Mouse (Mus musculus): Measurements from ENCODE around the gene Gm49320. TPM values are rescaled to one million over a fixed set of nuclear protein-coding genes. Genes with fewer than 3 reads are reported as not detected.

Gene Gm49320
- polyA plus RNA-seq, 1 experiment from 2014 or later, result 0.74 TPM

DNA sequence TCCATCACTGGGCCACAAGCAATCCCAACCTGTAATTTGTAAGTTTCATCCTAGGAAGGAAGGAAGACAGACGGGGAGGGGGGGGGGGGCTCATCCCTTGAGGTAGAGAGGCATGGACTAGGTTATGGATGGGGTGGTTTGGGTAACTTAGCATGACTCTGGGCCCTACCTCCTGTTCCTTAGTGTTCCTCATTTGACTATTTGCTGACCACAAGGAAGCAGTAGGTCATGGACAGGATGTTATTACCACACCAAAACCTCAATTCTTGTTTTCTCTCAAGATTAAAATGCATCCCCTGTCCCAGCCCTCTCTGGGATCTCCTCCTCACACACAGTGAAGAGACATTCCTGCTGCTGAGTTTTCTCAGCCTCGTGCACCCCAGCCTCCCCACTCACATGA is 37.3 kb upstream of the Gm49320 start:
- H3K27ac ChIP-seq (ENCODE audit: low read depth, low read length), result no peak overlapping the region
- H3K36me3 ChIP-seq (ENCODE audit: control insufficient read depth, insufficient read depth), result peaks cover 6% of the 10 kb centered on the region; the same call in 1 of the 2 replicates
- H3K27me3 ChIP-seq (replicated peaks; ENCODE audit: control insufficient read depth, insufficient read depth, low read length), result 0 out of 2 replicates have a peak, but pooled peaks cover 6% of the 10 kb centered on the region
- H3K9me3 ChIP-seq (ENCODE audit: control insufficient read depth), result no peaks in the 10 kb centered on the region
- no peak overlapping the region for H3K9ac ChIP-seq (ENCODE audit: low read depth, low read length)
- no peak overlapping the region for H3K4me3 ChIP-seq (ENCODE audit: low read depth, low read length)
- no peak for ATAC-seq
- H3K4me1 ChIP-seq (replicated peaks; ENCODE audit: control insufficient read depth, insufficient read depth, low read length), result no peaks in the 10 kb centered on the region; the same call in 1 of the 2 replicates
- H3K4me2 ChIP-seq (replicated peaks; ENCODE audit: low read depth), result no peak overlapping the region
- 87% methylated on average over 2 of the region's 2 CpGs for WGBS
- TF ChIP-seq CTCF (IDR thresholded peaks at IDR 0.05; ENCODE audit: low read depth), result no peak

DNA sequence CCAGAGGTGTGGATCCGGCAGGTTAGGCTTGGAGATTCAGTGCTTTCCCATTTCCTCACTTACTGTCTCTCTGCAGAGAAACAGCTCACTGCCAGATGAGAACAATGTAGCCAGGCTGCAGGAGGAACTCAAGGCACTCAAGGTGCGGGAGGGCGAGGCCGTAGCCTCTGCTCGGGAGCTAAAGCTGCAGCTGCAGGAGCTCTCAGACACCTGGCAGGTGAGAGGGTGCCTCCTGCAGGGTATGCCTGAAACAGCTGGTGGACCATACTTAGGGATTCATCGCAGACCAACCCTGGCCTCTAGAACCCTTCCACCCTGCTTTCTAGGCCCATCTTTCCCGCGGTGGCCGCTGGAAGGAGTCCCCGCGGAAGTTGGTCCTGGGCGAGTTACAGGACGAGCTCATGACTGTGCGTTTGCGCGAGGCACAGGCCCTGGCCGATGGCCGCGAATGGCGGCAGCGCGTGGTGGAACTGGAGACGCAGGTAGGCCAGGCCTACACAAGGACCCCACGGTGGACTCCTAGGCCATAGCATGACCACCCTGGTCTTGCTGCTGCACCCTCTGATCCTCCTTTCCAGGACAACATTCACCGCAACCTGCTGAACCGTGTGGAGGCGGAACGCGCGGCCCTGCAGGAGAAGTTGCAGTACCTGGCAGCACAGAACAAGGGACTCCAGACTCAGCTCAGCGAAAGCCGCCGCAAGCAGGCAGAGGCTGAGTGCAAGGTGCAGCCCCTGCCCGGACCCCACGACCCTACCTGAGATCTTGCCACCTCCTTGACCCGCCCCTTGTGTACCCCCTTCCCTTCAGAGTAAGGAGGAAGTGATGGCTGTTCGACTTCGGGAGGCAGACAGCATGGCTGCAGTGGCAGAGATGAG is 33.2 kb upstream of the Gm49320 start:
- peak; percentile 61 for TF ChIP-seq CTCF (IDR thresholded peaks at IDR 0.05; ENCODE audit: low read depth)
- no peak overlapping the region for H3K27ac ChIP-seq (ENCODE audit: low read depth, low read length)
- H3K4me1 ChIP-seq (replicated peaks; ENCODE audit: control insufficient read depth, insufficient read depth, low read length), result no peaks in the 10 kb centered on the region; the same call in 1 of the 2 replicates
- 46% methylated on average over 38 of the region's 38 CpGs for WGBS
- 0 out of 2 replicates have a peak, but pooled peaks have one; percentile 20 for ATAC-seq
- no peaks in the 10 kb centered on the region for H3K9me3 ChIP-seq (ENCODE audit: control insufficient read depth)
- peak overlapping the region; percentile 57; the same call in 1 of the 2 replicates for H3K4me2 ChIP-seq (replicated peaks; ENCODE audit: low read depth)
- H3K36me3 ChIP-seq (ENCODE audit: control insufficient read depth, insufficient read depth), result peaks cover 12% of the 10 kb centered on the region; the same call in 1 of the 2 replicates
- no peak overlapping the region for H3K9ac ChIP-seq (ENCODE audit: low read depth, low read length)
- H3K27me3 ChIP-seq (replicated peaks; ENCODE audit: control insufficient read depth, insufficient read depth, low read length), result 0 out of 2 replicates have a peak, but pooled peaks cover 6% of the 10 kb centered on the region
- no peak overlapping the region for H3K4me3 ChIP-seq (ENCODE audit: low read depth, low read length)

DNA sequence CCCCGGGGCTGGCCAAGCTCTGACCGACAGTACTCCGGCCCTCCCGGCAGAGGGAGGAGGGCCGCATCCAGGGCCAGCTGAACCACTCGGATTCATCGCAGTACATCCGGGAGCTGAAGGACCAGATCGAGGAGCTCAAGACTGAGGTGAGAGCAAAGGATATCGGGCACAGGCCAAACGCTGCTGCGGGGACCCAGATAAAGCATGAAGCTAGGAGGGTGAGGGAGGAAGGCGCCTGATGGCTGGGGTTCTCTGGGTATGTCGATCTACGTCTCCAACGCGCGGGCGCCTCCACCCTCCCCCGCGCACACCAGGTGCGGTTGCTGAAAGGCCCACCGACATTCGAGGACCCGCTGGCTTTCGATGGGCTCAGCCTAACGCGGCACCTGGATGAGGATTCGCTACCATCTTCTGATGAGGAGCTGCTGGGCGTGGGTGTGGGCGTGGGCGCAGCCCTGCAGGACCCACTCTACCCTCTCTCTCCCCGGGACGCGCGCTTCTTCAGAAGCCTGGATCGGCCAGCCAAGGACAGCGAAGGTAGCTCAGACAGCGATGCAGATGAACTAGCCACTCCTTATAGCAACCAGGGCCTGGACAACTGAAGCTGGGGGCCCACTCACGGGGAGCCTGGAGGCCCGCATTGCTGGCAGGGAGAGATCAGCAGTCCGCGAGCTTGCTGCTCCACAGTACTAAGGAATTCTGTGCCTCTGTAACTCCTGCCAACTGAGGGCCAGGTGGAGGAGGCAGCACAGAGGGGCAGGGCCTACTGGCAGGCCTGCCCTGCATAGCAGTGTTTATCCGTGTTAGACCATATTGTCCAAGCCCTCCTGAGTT is 32.3 kb upstream of the Gm49320 start:
- Histone ChIP-seq H3K4me1 (replicated peaks; ENCODE audit: control insufficient read depth, insufficient read depth, low read length) (no peaks in the 10 kb centered on the region; the same call in 1 of the 2 replicates), H3K27me3 (replicated peaks; ENCODE audit: control insufficient read depth, insufficient read depth, low read length) (0 out of 2 replicates have a peak, but pooled peaks cover 6% of the 10 kb centered on the region), H3K9ac (ENCODE audit: low read depth, low read length) (peak overlapping the region; percentile 11; the same call in 1 of the 2 replicates), H3K9me3 (ENCODE audit: control insufficient read depth) (no peaks in the 10 kb centered on the region), H3K4me2 (replicated peaks; ENCODE audit: low read depth) (peak overlapping the region; percentile 57), H3K4me3 (ENCODE audit: low read depth, low read length) (no peak overlapping the region), H3K36me3 (ENCODE audit: control insufficient read depth, insufficient read depth) (peaks cover 12% of the 10 kb centered on the region; the same call in 1 of the 2 replicates), H3K27ac (ENCODE audit: low read depth, low read length) (peak overlapping the region; percentile 50; the same call in 1 of the 2 replicates)
- ATAC-seq, result peak; percentile 59
- no peak for TF ChIP-seq CTCF (IDR thresholded peaks at IDR 0.05; ENCODE audit: low read depth)
- WGBS, result 26% methylated on average over 44 of the region's 44 CpGs

DNA sequence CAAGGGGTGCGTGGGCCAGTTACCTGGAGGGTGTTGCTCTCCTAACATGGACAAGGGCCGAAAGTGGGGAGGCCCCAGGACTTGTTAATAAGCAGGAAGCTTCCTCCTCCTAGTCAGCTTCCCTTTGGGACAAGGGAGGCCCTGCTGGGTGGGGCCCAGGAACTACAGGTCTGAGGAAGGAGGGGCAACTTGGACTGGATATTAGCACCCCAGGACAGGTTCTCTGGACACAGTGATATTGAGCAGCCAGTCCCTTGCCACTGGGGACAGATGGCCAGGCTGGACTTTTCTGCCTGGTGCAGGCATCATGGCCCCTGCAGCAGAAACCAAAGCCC is 31.7 kb upstream of the Gm49320 start:
- no peaks in the 10 kb centered on the region; the same call in 1 of the 2 replicates for H3K4me1 ChIP-seq (replicated peaks; ENCODE audit: control insufficient read depth, insufficient read depth, low read length)
- no peak overlapping the region for H3K4me3 ChIP-seq (ENCODE audit: low read depth, low read length)
- peak overlapping the region; percentile 57 for H3K4me2 ChIP-seq (replicated peaks; ENCODE audit: low read depth)
- no peaks in the 10 kb centered on the region for H3K9me3 ChIP-seq (ENCODE audit: control insufficient read depth)
- peak; percentile 63 for ATAC-seq
- 23% methylated on average over 2 of the region's 2 CpGs for WGBS
- peak overlapping the region; percentile 11; the same call in 1 of the 2 replicates for H3K9ac ChIP-seq (ENCODE audit: low read depth, low read length)
- peaks cover 12% of the 10 kb centered on the region; the same call in 1 of the 2 replicates for H3K36me3 ChIP-seq (ENCODE audit: control insufficient read depth, insufficient read depth)
- H3K27ac ChIP-seq (ENCODE audit: low read depth, low read length), result peak overlapping the region; percentile 50; the same call in 1 of the 2 replicates
- no peak for TF ChIP-seq CTCF (IDR thresholded peaks at IDR 0.05; ENCODE audit: low read depth)
- H3K27me3 ChIP-seq (replicated peaks; ENCODE audit: control insufficient read depth, insufficient read depth, low read length), result 0 out of 2 replicates have a peak, but pooled peaks cover 6% of the 10 kb centered on the region

DNA sequence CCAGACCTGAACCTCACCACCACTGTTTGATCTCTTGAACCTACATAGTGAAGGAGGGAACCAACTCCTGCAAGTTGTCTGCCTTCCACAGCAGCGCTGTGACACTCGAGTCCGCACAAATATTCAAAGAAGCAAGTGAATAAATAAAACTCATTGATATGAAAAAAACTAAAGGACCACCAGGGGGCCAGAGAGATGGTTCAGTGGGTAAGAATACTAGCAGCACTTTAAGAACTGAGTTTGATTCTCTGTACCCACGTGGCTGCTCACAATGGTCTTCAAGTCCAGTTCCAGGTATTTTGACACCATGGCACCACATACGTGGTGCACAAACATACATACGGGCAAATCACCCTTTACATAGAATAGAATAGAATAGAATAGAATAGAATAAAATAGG is 27.6 kb upstream of the Gm49320 start:
- H3K9me3 ChIP-seq (ENCODE audit: control insufficient read depth), result no peaks in the 10 kb centered on the region
- TF ChIP-seq CTCF (IDR thresholded peaks at IDR 0.05; ENCODE audit: low read depth), result peak; percentile 18; the same call in 1 of the 2 replicates
- no peak overlapping the region for H3K4me2 ChIP-seq (replicated peaks; ENCODE audit: low read depth)
- peaks cover 4% of the 10 kb centered on the region for H3K27me3 ChIP-seq (replicated peaks; ENCODE audit: control insufficient read depth, insufficient read depth, low read length)
- WGBS, result 77% methylated on average over 6 of the region's 6 CpGs
- 0 out of 2 replicates have a peak, but pooled peaks cover 5% of the 10 kb centered on the region for H3K36me3 ChIP-seq (ENCODE audit: control insufficient read depth, insufficient read depth)
- no peak overlapping the region for H3K9ac ChIP-seq (ENCODE audit: low read depth, low read length)
- H3K27ac ChIP-seq (ENCODE audit: low read depth, low read length), result no peak overlapping the region
- H3K4me1 ChIP-seq (replicated peaks; ENCODE audit: control insufficient read depth, insufficient read depth, low read length), result peaks cover 11% of the 10 kb centered on the region
- no peak overlapping the region for H3K4me3 ChIP-seq (ENCODE audit: low read depth, low read length)
- ATAC-seq, result no peak
